Comparison of ENCODE assay signal across 36 mouse cellular contexts in the genomic region with DNA sequence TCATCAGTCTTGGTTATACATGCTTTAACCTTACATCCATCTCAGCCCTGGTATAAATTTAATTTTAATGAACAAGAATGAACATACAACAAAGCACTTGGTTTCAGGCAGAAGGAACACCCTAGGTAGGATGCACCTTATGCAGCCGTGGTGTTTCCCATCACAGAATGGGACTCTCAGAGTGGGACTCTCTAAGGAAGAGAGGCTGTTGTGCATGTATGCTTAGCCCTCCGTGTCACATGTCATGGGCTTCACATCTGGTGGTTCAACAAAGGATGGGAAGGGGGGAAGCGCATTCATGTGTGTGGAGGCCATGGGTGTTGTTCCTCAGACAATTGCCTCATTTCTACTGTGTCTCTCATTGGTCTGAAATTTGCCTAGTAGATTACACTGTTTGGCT. TPM values are rescaled to one million over a fixed set of nuclear protein-coding genes. Genes with fewer than 3 reads are reported as not detected.
"Had no signal": no experiment of that assay in that cellular context is flagged by ENCODE, and none has a peak within 500 bp of the region (broad histone marks: within the 10 kb centered on the region; RNA-seq: fewer than 3 reads in every experiment).

No protein-coding gene starts in this region.

- H3K36me3 ChIP-seq: heart, embryonic 13.5 days; heart, embryonic 15.5 days; hindbrain, embryonic 13.5 days; hindbrain, embryonic 15.5 days; intestine, embryonic 15.5 days; limb, embryonic 10.5 days; limb, embryonic 12.5 days had no signal

- DNase-seq: forebrain, postnatal 0 days; gastrocnemius, adult 2 months; gastrocnemius, postnatal 10 days; gastrocnemius, postnatal 25 days; heart, adult 2 months; heart, postnatal 4 days; kidney, adult 18-20 months; kidney, adult 8-10 months; kidney, postnatal 10 days; kidney, postnatal 25 days; kidney, postnatal 4 days; liver had no signal

- H3K9me3 ChIP-seq: heart, embryonic 13.5 days; heart, embryonic 15.5 days; hindbrain, embryonic 13.5 days; hindbrain, embryonic 15.5 days; intestine, embryonic 15.5 days; limb, embryonic 10.5 days; limb, embryonic 12.5 days had no signal

- H3K4me3 ChIP-seq: gastrocnemius, adult 2 months; heart, adult 2 months; heart, embryonic 13.5 days; heart, embryonic 15.5 days; hindbrain, embryonic 13.5 days; hindbrain, embryonic 15.5 days; intestine, embryonic 15.5 days; layer of hippocampus, adult 2 months; left cerebral cortex, adult 2 months; limb, embryonic 10.5 days; limb, embryonic 12.5 days had no signal

- ATAC-seq: forebrain, postnatal 0 days; inflammation-experienced regulatory T-cells, adult 6 months had no signal

- H3K27ac ChIP-seq: gastrocnemius, adult 2 months; heart, adult 2 months; heart, embryonic 13.5 days; heart, embryonic 15.5 days; hindbrain, embryonic 15.5 days; intestine, embryonic 15.5 days; layer of hippocampus, adult 2 months; left cerebral cortex, adult 2 months; limb, embryonic 10.5 days; limb, embryonic 12.5 days had no signal

- H3K27me3 ChIP-seq: hindbrain, embryonic 13.5 days; hindbrain, embryonic 15.5 days; intestine, embryonic 15.5 days; limb, embryonic 12.5 days had no signal

- H3K9ac ChIP-seq: forebrain, postnatal 0 days; heart, embryonic 13.5 days; heart, embryonic 15.5 days; hindbrain, embryonic 13.5 days; hindbrain, embryonic 15.5 days; intestine, embryonic 15.5 days; limb, embryonic 12.5 days had no signal

- H3K4me2 ChIP-seq: heart, embryonic 11.5 days; heart, embryonic 13.5 days; heart, embryonic 15.5 days; hindbrain, embryonic 13.5 days; hindbrain, embryonic 15.5 days; intestine, embryonic 15.5 days; limb, embryonic 12.5 days; liver, embryonic 11.5 days had no signal

RNA-seq across cellular contexts. Expression of a gene that starts 40.8 kb away (rescaled TPM):
- total RNA-seq: forebrain, postnatal 0 days; gastrocnemius, adult 2 months; gastrocnemius, postnatal 10 days; gastrocnemius, postnatal 25 days; gastrocnemius, postnatal 4 days; granulocyte monocyte progenitor cell, adult 5-6 weeks; heart, adult 2 months; heart, postnatal 25 days; heart, postnatal 4 days; layer of hippocampus, adult 2 months; layer of hippocampus, postnatal 10 days; layer of hippocampus, postnatal 25 days; left cerebral cortex, adult 2 months; left cerebral cortex, postnatal 14 days; left cerebral cortex, postnatal 36 days had no signal
- polyA plus RNA-seq: forebrain, postnatal 0 days; heart, adult 2 months; heart, embryonic 11.5 days; heart, embryonic 13.5 days; heart, embryonic 15.5 days; heart, postnatal 0 days; hindbrain, embryonic 13.5 days; hindbrain, embryonic 15.5 days; inflammation-experienced regulatory T-cells, adult 6 months; intestine, embryonic 15.5 days; intestine, postnatal 0 days; kidney, embryonic 14.5 days; kidney, embryonic 16.5 days; limb, embryonic 10.5 days; limb, embryonic 12.5 days; limb, embryonic 14.5 days; liver, embryonic 11.5 days had no signal
